Mouse (Mus musculus) kidney, adult 10 weeks (tissue): ENCODE data around the gene Prl4a1. TPM values are rescaled to one million over a fixed set of nuclear protein-coding genes. Genes with fewer than 3 reads are reported as not detected.

ENCODE experiments used
- polyA plus RNA-seq: library from polyadenylated mRNA; stranded (reverse); fragments of 350-450 nt; fragmentation: Illumina TruSeq; extraction: RNeasy Lipid Tissue Mini Kit (QIAGEN cat#74804); gene quantifications from one replicate; pipeline ENCODE4 v1.2.3, GENCODE M21; 2014; ENCODE audit warnings: low read depth, low replicate concordance

Prl4a1 gene
- polyA plus RNA-seq, result not detected

GRCm38 (mm10) chr13:28015912-28016311, at the start of gene Prl4a1:
TSS of gene Prl4a1 (plus strand) at chr13:28016212.

Other genes with a start within 250 kb of the Prl4a1 start
- not detected for gene Prl7c1, start 235.4 kb upstream of the Prl4a1 start, polyA plus RNA-seq
- gene Prl2a1, start 214.6 kb upstream of the Prl4a1 start, polyA plus RNA-seq, result not detected
- not detected for gene Prl2c1, start 166.9 kb upstream of the Prl4a1 start, polyA plus RNA-seq
- not detected for gene Prl5a1, start 126.3 kb downstream of the Prl4a1 start, polyA plus RNA-seq
- gene Gm11361, start 241.3 kb downstream of the Prl4a1 start, polyA plus RNA-seq, result not detected